Mouse (Mus musculus): ENCODE measurements around the gene Tll2. TPM values are rescaled to one million over a fixed set of nuclear protein-coding genes. Genes with fewer than 3 reads are reported as not detected.

Tll2 gene
- polyA plus RNA-seq, 1 experiment from 2014 or later, result 0.03 TPM

GRCm38 (mm10) chr19:41160388-41160787 is 46.2 kb downstream of the Tll2 start:
- no peak for TF ChIP-seq CTCF (IDR thresholded peaks at IDR 0.05)
- H3K27me3 ChIP-seq, result peaks cover 50% of the 10 kb centered on the region
- ATAC-seq (no peak), DNase-seq (ENCODE audit: low read depth, low spot score) (no peak)
- in situ Hi-C loops (cut with MboI; ENCODE audit: low pct_unique_long_range_greater_than_20kb), result no loop called here
- ChIA-PET CTCF (interaction anchor here (0.9 kb wide), 1 partner anchor 38 kb away, joined by 3 read pairs; no protein-coding TSS in a partner anchor), POLR2A (interaction anchor here (0.8 kb wide), 1 partner anchor 525 kb away, joined by 8 read pairs; no protein-coding TSS in a partner anchor)

GRCm38 (mm10) chr19:41154681-41155080 is 52.0 kb downstream of the Tll2 start:
- H3K27me3 ChIP-seq, result peaks cover 62% of the 10 kb centered on the region
- no peak for TF ChIP-seq CTCF (IDR thresholded peaks at IDR 0.05)
- ATAC-seq (no peak), DNase-seq (ENCODE audit: low read depth, low spot score) (no peak)
- ChIA-PET POLR2A (interaction anchor here (0.6 kb wide), 1 partner anchor 8 kb away, joined by 4 read pairs; no protein-coding TSS in a partner anchor), CTCF (no interaction called here)
- in situ Hi-C loops (cut with MboI; ENCODE audit: low pct_unique_long_range_greater_than_20kb), result no loop called here

GRCm38 (mm10) chr19:41152462-41152861 is 54.2 kb downstream of the Tll2 start:
- ChIA-PET POLR2A (no interaction called here), CTCF (no interaction called here)
- DNase-seq (ENCODE audit: low read depth, low spot score) (no peak), ATAC-seq (no peak)
- in situ Hi-C loops (cut with MboI; ENCODE audit: low pct_unique_long_range_greater_than_20kb), result no loop called here
- TF ChIP-seq CTCF (IDR thresholded peaks at IDR 0.05), result no peak
- peaks cover 47% of the 10 kb centered on the region for H3K27me3 ChIP-seq

GRCm38 (mm10) chr19:41152016-41152370 is 54.6 kb downstream of the Tll2 start:
- H3K27me3 ChIP-seq, result peaks cover 45% of the 10 kb centered on the region
- no peak for ATAC-seq
- no peak for DNase-seq (ENCODE audit: low read depth, low spot score)
- ChIA-PET POLR2A (no interaction called here), CTCF (no interaction called here)
- TF ChIP-seq CTCF (IDR thresholded peaks at IDR 0.05), result no peak
- in situ Hi-C loops (cut with MboI; ENCODE audit: low pct_unique_long_range_greater_than_20kb), result no loop called here

DNA sequence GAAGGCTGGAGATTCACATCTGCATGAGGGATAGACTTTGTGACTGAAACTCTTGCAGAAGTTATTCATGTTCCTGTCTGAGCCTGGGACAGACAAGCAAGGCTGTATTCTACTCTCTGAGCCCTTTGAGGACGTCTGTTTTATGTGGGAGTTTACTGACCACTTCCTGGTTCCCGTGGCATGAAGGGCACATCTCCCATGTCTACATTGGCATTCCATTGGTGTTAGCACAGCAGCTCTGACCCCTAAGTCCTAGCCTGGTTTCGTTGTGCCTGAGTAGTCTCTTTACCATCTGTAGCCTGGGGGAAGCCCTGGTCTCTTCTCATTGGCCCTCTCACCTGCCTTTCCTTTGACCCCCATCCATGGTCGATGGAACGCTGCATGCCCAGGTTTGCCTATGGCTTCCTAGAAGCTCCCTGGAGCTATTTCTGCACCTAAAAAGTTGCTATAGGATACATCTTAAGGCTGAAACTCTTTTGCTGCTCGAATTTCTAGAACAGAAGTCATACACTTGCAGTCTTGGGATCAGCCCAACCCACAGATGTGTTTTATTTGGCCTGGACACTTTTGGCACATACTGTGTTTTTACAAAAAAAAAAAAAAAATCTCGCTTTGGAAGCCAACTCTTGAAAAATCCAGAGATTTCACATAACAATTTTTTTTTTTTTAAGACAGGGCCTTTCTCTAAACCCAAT is 55.2 kb downstream of the Tll2 start:
- no peak for DNase-seq (ENCODE audit: low read depth, low spot score)
- in situ Hi-C loops (cut with MboI; ENCODE audit: low pct_unique_long_range_greater_than_20kb), result no loop called here

DNA sequence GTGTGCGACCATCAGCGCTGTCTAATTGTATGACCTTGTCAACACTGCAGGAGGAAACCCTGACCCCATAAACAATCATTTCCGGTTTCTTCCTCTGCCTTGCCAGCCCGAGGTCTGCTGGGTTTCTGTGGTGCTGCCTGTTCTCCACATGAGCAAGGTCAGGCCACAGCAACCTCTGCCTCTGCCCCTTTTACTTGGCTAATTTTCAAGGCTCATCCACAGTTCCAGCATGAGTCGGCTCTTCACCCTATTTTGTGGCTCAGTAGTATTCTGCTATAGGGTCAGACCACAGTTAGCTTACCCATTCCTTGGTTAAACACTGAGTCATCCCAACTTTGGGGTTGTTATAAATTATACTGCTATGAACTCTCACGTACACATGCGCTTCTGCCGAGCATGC is 65.7 kb downstream of the Tll2 start:
- no peak for ATAC-seq
- peaks cover 27% of the 10 kb centered on the region for H3K27me3 ChIP-seq
- no peak for TF ChIP-seq CTCF (IDR thresholded peaks at IDR 0.05)
- in situ Hi-C loops (cut with MboI; ENCODE audit: low pct_unique_long_range_greater_than_20kb), result no loop called here
- CTCF ChIA-PET, result no interaction called here
- DNase-seq (ENCODE audit: low read depth, low spot score), result no peak
- POLR2A ChIA-PET, result interaction anchor here (0.5 kb wide), 1 partner anchor 518 kb away, joined by 5 read pairs; no protein-coding TSS in a partner anchor

More for the DNA sequence above, 55.2 kb downstream of the Tll2 start:
- no peak for ATAC-seq
- H3K27me3 ChIP-seq, result peaks cover 45% of the 10 kb centered on the region
- ChIA-PET POLR2A (no interaction called here), CTCF (no interaction called here)
- TF ChIP-seq CTCF (IDR thresholded peaks at IDR 0.05), result no peak

GRCm38 (mm10) chr19:41139629-41140028 is 67.0 kb downstream of the Tll2 start:
- no peak for ATAC-seq
- in situ Hi-C loops (cut with MboI; ENCODE audit: low pct_unique_long_range_greater_than_20kb), result no loop called here
- CTCF ChIA-PET, result interaction anchor here (1.4 kb wide), 1 partner anchor 23 kb away, joined by 4 read pairs; no protein-coding TSS in a partner anchor
- POLR2A ChIA-PET, result no interaction called here
- peaks cover 34% of the 10 kb centered on the region for H3K27me3 ChIP-seq
- no peak for TF ChIP-seq CTCF (IDR thresholded peaks at IDR 0.05)
- no peak for DNase-seq (ENCODE audit: low read depth, low spot score)

DNA sequence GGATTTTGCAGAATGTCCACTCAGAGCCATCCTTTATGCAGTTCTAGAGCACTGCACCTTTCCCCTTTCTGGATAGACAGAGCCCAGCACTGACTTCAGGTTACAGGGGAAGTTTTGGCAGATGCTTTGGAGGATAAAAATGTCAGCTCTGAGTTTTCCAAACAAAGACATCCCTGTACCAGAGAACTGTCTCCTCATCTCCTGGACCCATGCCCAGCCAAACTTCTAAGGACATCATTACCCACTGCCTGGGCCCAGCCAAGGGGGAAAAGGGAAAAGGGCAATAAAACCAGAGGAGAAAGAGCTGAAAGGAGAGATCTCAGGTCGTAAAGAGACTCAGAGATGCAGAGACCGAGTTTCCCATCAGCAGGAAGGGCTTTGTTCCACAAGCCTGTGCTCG is 83.6 kb downstream of the Tll2 start:
- peaks cover 60% of the 10 kb centered on the region for H3K27me3 ChIP-seq
- TF ChIP-seq CTCF (IDR thresholded peaks at IDR 0.05), result no peak
- in situ Hi-C loops (cut with MboI; ENCODE audit: low pct_unique_long_range_greater_than_20kb), result no loop called here
- POLR2A ChIA-PET, result no interaction called here
- ATAC-seq (no peak), DNase-seq (ENCODE audit: low read depth, low spot score) (no peak)
- CTCF ChIA-PET, result interaction anchor here (1.5 kb wide), 1 partner anchor 37 kb away, joined by 3 read pairs; no protein-coding TSS in a partner anchor

DNA sequence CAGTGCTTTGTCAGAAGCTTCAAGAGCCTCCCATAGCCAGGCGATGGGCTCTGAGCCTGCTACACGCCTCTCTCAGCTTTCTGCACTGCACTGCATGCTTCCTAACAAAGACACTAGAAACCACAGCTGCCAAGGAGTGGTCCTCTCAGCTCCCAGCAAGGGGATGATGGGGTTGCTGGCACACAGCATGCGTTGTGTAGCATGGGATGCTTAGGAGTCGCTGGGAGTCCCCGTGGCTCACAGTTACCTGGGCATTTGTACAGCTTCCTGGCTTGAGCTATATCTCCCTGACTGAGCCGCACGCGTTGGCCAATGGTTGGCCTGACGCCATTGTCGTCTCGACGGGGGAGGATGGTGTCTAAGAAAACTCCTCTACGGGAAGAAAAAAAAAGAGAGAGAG is 86.7 kb downstream of the Tll2 start:
- TF ChIP-seq CTCF (IDR thresholded peaks at IDR 0.05), result no peak
- in situ Hi-C loops (cut with MboI; ENCODE audit: low pct_unique_long_range_greater_than_20kb), result no loop called here
- POLR2A ChIA-PET, result no interaction called here
- peaks cover 60% of the 10 kb centered on the region for H3K27me3 ChIP-seq
- DNase-seq (ENCODE audit: low read depth, low spot score), result no peak
- ATAC-seq, result no peak
- CTCF ChIA-PET, result no interaction called here

- DNase-seq (ENCODE audit: low read depth, low spot score) (no peak), ATAC-seq (no peak)
- peaks cover 49% of the 10 kb centered on the region for H3K27me3 ChIP-seq
- ChIA-PET POLR2A (no interaction called here), CTCF (no interaction called here)
- no peak for TF ChIP-seq CTCF (IDR thresholded peaks at IDR 0.05)
- in situ Hi-C loops (cut with MboI; ENCODE audit: low pct_unique_long_range_greater_than_20kb), result no loop called here
These were observed 88.3 kb downstream of the Tll2 start for GRCm38 (mm10) chr19:41118346-41118745.

- DNase-seq (ENCODE audit: low read depth, low spot score) (no peak), ATAC-seq (no peak)
- peaks cover 40% of the 10 kb centered on the region for H3K27me3 ChIP-seq
- in situ Hi-C loops (cut with MboI; ENCODE audit: low pct_unique_long_range_greater_than_20kb), result no loop called here
- TF ChIP-seq CTCF (IDR thresholded peaks at IDR 0.05), result no peak
- CTCF ChIA-PET, result no interaction called here
- POLR2A ChIA-PET, result no interaction called here
These were observed 89.3 kb downstream of the Tll2 start for GRCm38 (mm10) chr19:41117334-41117733.

GRCm38 (mm10) chr19:41114611-41115010 is 92.0 kb downstream of the Tll2 start:
- H3K27me3 ChIP-seq, result peaks cover 36% of the 10 kb centered on the region
- no peak for DNase-seq (ENCODE audit: low read depth, low spot score)
- ChIA-PET POLR2A (no interaction called here), CTCF (no interaction called here)
- in situ Hi-C loops (cut with MboI; ENCODE audit: low pct_unique_long_range_greater_than_20kb), result no loop called here
- no peak for TF ChIP-seq CTCF (IDR thresholded peaks at IDR 0.05)
- ATAC-seq, result no peak

All from Patski (cell line).